8 mouse cellular contexts compared by ENCODE assay signal in genomic region chr11:84243562-84243961, GRCm38 (mm10).
A peak's percentile ranks its signal among the peaks of the same experiment; 100 is the strongest.
DNase-seq lines count a peak whose midpoint lies in the region; ATAC-seq lines count a peak whose summit lies in the region.

No protein-coding gene starts in this region.

- no peak for ATAC-seq in CD4-positive, CD25-positive, alpha-beta regulatory T cell, adult 4 months

- DNase-seq in CD4-positive, CD25-positive, alpha-beta regulatory T cell, adult 2 months (ENCODE audit: low read depth, low spot score), result peak; percentile 74
- peak; percentile 48 for DNase-seq in right cerebral cortex, adult 18-20 months
- DNase-seq in right cerebral cortex, postnatal 25 days, result no peak
- DNase-seq in cerebellum, adult 9-10 months, result peak; percentile 52
- DNase-seq in gastrocnemius, postnatal 25 days, result peak; percentile 9
- peak; percentile 27 to 63 for DNase-seq in left cerebral cortex, postnatal 25 days (ENCODE audit: low spot score in 2 of 2)
- DNase-seq in retina, postnatal 7 days (ENCODE audit: low read depth, low spot score), result peak; percentile 34

- intact Hi-C loops in left cerebral cortex, postnatal 25 days (cut with DNase I), result loop anchor here (2.0 kb wide), 1 partner anchor 65 kb away; no protein-coding TSS in a partner anchor
